Mouse (Mus musculus) midbrain, embryonic 11.5 days (tissue): ENCODE measurements around the gene Sptbn4. TPM values are rescaled to one million over a fixed set of nuclear protein-coding genes. Genes with fewer than 3 reads are reported as not detected.

ENCODE experiments used
- ATAC-seq: fragments of 200-750 bp; cut with Nextera tagmentation; 2 replicates; pipeline ENCODE4 v1.8.0; 2017; ENCODE audit warnings: moderate TSS enrichment, moderate library complexity; ENCODE audit not compliant: low FRiP score
- DNase-seq: peaks from one replicate; pipeline ENCODE4 v3.0.0; 2015; ENCODE audit warnings: low spot score; ENCODE audit errors: missing footprints
- H3K27ac ChIP-seq: fragments of 300-500 bp; sonication (generic); 2 replicates; pipeline ENCODE4 v1.5.1; 2014; ENCODE audit warnings: low read depth, low read length
- H3K27me3 ChIP-seq: fragments of 300-500 bp; sonication (generic); 2 replicates; pipeline ENCODE4 v1.6.1; 2014; ENCODE audit warnings: mild to moderate bottlenecking, low read length, moderate library complexity, mixed read lengths; ENCODE audit not compliant: control insufficient read depth, insufficient read depth
- H3K36me3 ChIP-seq: fragments of 300-500 bp; sonication (generic); 2 replicates; pipeline ENCODE4 v1.6.1; 2014; ENCODE audit warnings: mild to moderate bottlenecking, low read length, moderate library complexity, mixed read lengths; ENCODE audit not compliant: control insufficient read depth, insufficient read depth
- H3K4me1 ChIP-seq: fragments of 300-500 bp; sonication (generic); 2 replicates; pipeline ENCODE4 v1.6.1; 2014; ENCODE audit warnings: low read length; ENCODE audit not compliant: control insufficient read depth, insufficient read depth
- H3K4me2 ChIP-seq: fragments of 300-500 bp; sonication (generic); 2 replicates; pipeline ENCODE4 v1.6.1; 2014; ENCODE audit warnings: mild to moderate bottlenecking, moderate library complexity
- H3K4me3 ChIP-seq: fragments of 300-500 bp; sonication (generic); 2 replicates; pipeline ENCODE4 v1.5.1; 2014; ENCODE audit warnings: low read depth, low read length
- H3K9ac ChIP-seq: fragments of 300-500 bp; sonication (generic); 2 replicates; pipeline ENCODE4 v1.6.1; 2014; ENCODE audit warnings: low read length
- H3K9me3 ChIP-seq: fragments of 300-500 bp; sonication (generic); 2 replicates; pipeline ENCODE4 v1.6.1; 2016; ENCODE audit warnings: low read length; ENCODE audit not compliant: control insufficient read depth
- WGBS: fragments of 180-500 bp; shearing (Covaris S2); extraction: QIAGEN DNeasy Blood & Tissue Kit; methylation state at CpG from one replicate; pipeline ENCODE4 v1.1.7; 2014; 5-methylcytosine and 5-hydroxymethylcytosine counted together
- polyA plus RNA-seq: library from polyadenylated mRNA; unstranded; fragments of >200 nt; fragmentation: Nextera tagmentation; extraction: Ambion mirVana; gene quantifications from 2 replicates; pipeline ENCODE4 v1.2.1, GENCODE M21; 2014

The Sptbn4 gene
- polyA plus RNA-seq, 1 experiment from 2014 or later = 0.31 TPM

DNA sequence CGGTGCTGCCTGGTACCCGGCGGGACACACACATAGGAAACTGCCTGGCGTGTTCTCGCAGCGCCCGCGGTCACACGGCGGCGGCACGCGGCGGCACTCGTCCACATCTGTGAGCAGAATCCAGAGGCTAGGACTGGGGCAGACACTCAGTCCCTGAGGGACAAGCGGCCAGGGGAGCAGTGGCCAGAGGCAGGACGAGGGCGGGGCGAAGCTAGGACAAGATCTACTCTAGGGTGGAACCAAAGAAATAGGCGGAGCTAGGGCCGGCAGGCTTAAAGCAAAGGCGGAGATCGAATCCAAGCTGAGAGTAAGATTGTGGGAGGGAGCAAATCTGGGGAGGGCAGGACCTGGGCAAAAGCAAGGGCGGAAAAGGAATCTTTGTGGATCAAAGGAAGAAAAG lies 121.8 kb downstream of the Sptbn4 start:
- DNase-seq = peak; percentile 91
- Histone ChIP-seq H3K4me1 (peaks cover 7% of the 10 kb centered on the region), H3K27ac (no peak overlapping the region), H3K27me3 (peaks cover 60% of the 10 kb centered on the region), H3K4me2 (peak overlapping the region; percentile 44), H3K4me3 (peak overlapping the region; percentile 25), H3K9me3 (no peaks in the 10 kb centered on the region), H3K9ac (no peak overlapping the region), H3K36me3 (no peaks in the 10 kb centered on the region)
- peak; percentile 43 for ATAC-seq
- WGBS = 1% methylated on average over 24 of the region's 24 CpGs

DNA sequence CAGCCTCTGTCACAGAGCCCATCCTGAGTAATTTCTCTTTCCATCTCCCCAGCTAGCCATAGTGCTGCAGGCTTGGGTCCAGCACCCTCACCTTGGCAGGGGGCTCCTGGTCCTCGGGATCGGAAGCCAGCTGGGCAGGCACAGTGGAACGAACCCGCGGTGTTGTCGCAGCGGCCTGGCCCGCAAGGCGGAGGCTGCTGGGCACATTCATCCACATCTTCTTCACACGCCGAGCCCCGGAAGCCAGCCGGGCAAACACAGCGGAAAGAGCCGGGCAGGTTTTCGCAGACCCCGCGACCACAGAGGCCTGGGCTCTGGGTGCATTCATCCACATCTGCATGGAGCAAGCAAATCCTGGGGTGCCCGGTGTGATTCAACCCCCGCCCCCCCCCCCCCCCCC lies 122.6 kb downstream of the Sptbn4 start:
- peaks cover 53% of the 10 kb centered on the region for H3K27me3 ChIP-seq
- H3K27ac ChIP-seq = no peak overlapping the region
- H3K9ac ChIP-seq = no peak overlapping the region
- no peaks in the 10 kb centered on the region for H3K9me3 ChIP-seq
- H3K4me1 ChIP-seq = peaks cover 4% of the 10 kb centered on the region
- no peak for ATAC-seq
- 53% methylated on average over 18 of the region's 20 CpGs for WGBS
- no peak overlapping the region for H3K4me2 ChIP-seq
- no peak overlapping the region for H3K4me3 ChIP-seq
- DNase-seq = peak; percentile 82
- no peaks in the 10 kb centered on the region for H3K36me3 ChIP-seq

GRCm38 (mm10) chr7:27324161-27324560 lies 123.3 kb downstream of the Sptbn4 start:
- no peak overlapping the region for H3K9ac ChIP-seq
- H3K27ac ChIP-seq = no peak overlapping the region
- H3K27me3 ChIP-seq = peaks cover 45% of the 10 kb centered on the region
- H3K36me3 ChIP-seq = no peaks in the 10 kb centered on the region
- no peak for DNase-seq
- peaks cover under 1% of the 10 kb centered on the region for H3K4me1 ChIP-seq
- no peak for ATAC-seq
- no peak overlapping the region for H3K4me3 ChIP-seq
- WGBS = 94% methylated on average over 11 of the region's 11 CpGs
- H3K9me3 ChIP-seq = no peaks in the 10 kb centered on the region
- no peak overlapping the region for H3K4me2 ChIP-seq

GRCm38 (mm10) chr7:27323001-27323400 lies 124.5 kb downstream of the Sptbn4 start:
- peaks cover 33% of the 10 kb centered on the region for H3K27me3 ChIP-seq
- no peak overlapping the region for H3K4me3 ChIP-seq
- no peaks in the 10 kb centered on the region; the same call in none of the 2 replicates for H3K4me1 ChIP-seq
- no peak for ATAC-seq
- H3K36me3 ChIP-seq = no peaks in the 10 kb centered on the region
- DNase-seq = no peak
- H3K9me3 ChIP-seq = no peaks in the 10 kb centered on the region
- H3K9ac ChIP-seq = no peak overlapping the region
- WGBS = 87% methylated on average over 5 of the region's 5 CpGs
- no peak overlapping the region for H3K4me2 ChIP-seq
- no peak overlapping the region for H3K27ac ChIP-seq

DNA sequence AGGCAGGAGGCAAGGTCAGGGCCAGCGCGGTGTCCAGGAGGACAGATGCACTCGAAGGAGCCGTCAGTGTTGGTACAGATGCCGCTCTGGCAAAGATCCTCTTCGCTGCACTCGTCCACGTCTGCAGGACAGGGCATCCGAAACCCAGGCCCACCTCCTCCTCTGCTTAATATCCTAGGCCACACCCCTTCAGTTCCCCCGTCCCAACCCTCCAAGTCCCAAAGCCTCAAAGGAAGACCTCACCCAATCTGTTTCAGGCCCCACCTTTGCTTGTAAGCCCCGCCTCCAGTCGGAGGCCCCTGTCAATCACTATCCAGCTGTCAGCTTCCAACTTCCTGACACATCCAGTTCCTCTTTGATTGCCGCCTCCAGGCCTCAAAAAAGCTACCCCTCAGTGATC lies 125.2 kb downstream of the Sptbn4 start:
- H3K4me2 ChIP-seq = no peak overlapping the region
- no peaks in the 10 kb centered on the region for H3K36me3 ChIP-seq
- no peaks in the 10 kb centered on the region; the same call in none of the 2 replicates for H3K4me1 ChIP-seq
- no peak overlapping the region for H3K9ac ChIP-seq
- WGBS = 14% methylated on average over 13 of the region's 13 CpGs
- H3K4me3 ChIP-seq = no peak overlapping the region
- no peak overlapping the region for H3K27ac ChIP-seq
- peaks cover 27% of the 10 kb centered on the region for H3K27me3 ChIP-seq
- DNase-seq (no peak), ATAC-seq (no peak)
- H3K9me3 ChIP-seq = no peaks in the 10 kb centered on the region

- DNase-seq = no peak
- H3K9ac ChIP-seq = no peak overlapping the region
Observed at GRCm38 (mm10) chr7:27319411-27319810, 128.1 kb downstream of the Sptbn4 start.

GRCm38 (mm10) chr7:27315958-27316357 lies 131.5 kb downstream of the Sptbn4 start:
- ATAC-seq (peak; percentile 63; the same call in 1 of the 2 replicates), DNase-seq (peak; percentile 88)
- no peak overlapping the region for H3K27ac ChIP-seq
- H3K4me1 ChIP-seq = no peaks in the 10 kb centered on the region; the same call in 1 of the 2 replicates
- H3K4me2 ChIP-seq = no peak overlapping the region
- H3K27me3 ChIP-seq = no peaks in the 10 kb centered on the region
- WGBS = 30% methylated on average over 7 of the region's 7 CpGs
- no peak overlapping the region for H3K9ac ChIP-seq
- peaks cover 3% of the 10 kb centered on the region; the same call in 1 of the 2 replicates for H3K9me3 ChIP-seq
- H3K36me3 ChIP-seq = no peaks in the 10 kb centered on the region
- no peak overlapping the region for H3K4me3 ChIP-seq

More at GRCm38 (mm10) chr7:27319411-27319810, 128.1 kb downstream of the Sptbn4 start:
- Histone ChIP-seq H3K4me3 (no peak overlapping the region), H3K27ac (no peak overlapping the region), H3K4me1 (no peaks in the 10 kb centered on the region; the same call in 1 of the 2 replicates), H3K36me3 (no peaks in the 10 kb centered on the region), H3K27me3 (peaks cover 4% of the 10 kb centered on the region), H3K9me3 (no peaks in the 10 kb centered on the region), H3K4me2 (no peak overlapping the region)
- ATAC-seq = no peak
- 91% methylated on average over 22 of the region's 22 CpGs for WGBS

GRCm38 (mm10) chr7:27314393-27314792 lies 133.1 kb downstream of the Sptbn4 start:
- Histone ChIP-seq H3K4me3 (no peak overlapping the region), H3K4me1 (peaks cover 6% of the 10 kb centered on the region), H3K27me3 (peaks cover 9% of the 10 kb centered on the region), H3K27ac (no peak overlapping the region), H3K4me2 (no peak overlapping the region), H3K36me3 (no peaks in the 10 kb centered on the region), H3K9ac (no peak overlapping the region), H3K9me3 (peaks cover 3% of the 10 kb centered on the region; the same call in 1 of the 2 replicates)
- WGBS = 86% methylated on average over 3 of the region's 3 CpGs
- DNase-seq = no peak
- ATAC-seq = no peak

GRCm38 (mm10) chr7:27311651-27312284 lies 135.7 kb downstream of the Sptbn4 start:
- no peak overlapping the region for H3K4me2 ChIP-seq
- H3K27ac ChIP-seq = no peak overlapping the region
- H3K4me3 ChIP-seq = no peak overlapping the region
- no peak for ATAC-seq
- peaks cover 13% of the 10 kb centered on the region for H3K27me3 ChIP-seq
- H3K9me3 ChIP-seq = peaks cover 3% of the 10 kb centered on the region; the same call in 1 of the 2 replicates
- no peaks in the 10 kb centered on the region for H3K36me3 ChIP-seq
- WGBS = 91% methylated on average over 12 of the region's 12 CpGs
- H3K9ac ChIP-seq = no peak overlapping the region
- H3K4me1 ChIP-seq = peaks cover 8% of the 10 kb centered on the region
- DNase-seq = peak; percentile 68
